In genomic region chr7:3294794-3295193, GRCm38 (mm10) we compare ENCODE assay signal across 28 mouse cellular contexts. TPM values are rescaled to one million over a fixed set of nuclear protein-coding genes. Genes with fewer than 3 reads are reported as not detected.
A peak's percentile ranks its signal among the peaks of the same experiment; 100 is the strongest.
DNase-seq lines count a peak whose midpoint lies in the region; ATAC-seq and TF ChIP-seq lines count a peak whose summit lies in the region.
"Had no signal": no experiment of that assay in that cellular context is flagged by ENCODE, and none has a peak within 500 bp of the region (broad histone marks: within the 10 kb centered on the region; RNA-seq: fewer than 3 reads in every experiment).

No protein-coding gene starts in this region.

- no peak for DNase-seq in heart, postnatal 10 days
- DNase-seq in liver: no peak
- DNase-seq in stomach, postnatal 0 days (ENCODE audit: low spot score): no peak
- no peak for DNase-seq in frontal cortex, postnatal 10 days (ENCODE audit: low spot score in 2 of 2)
- DNase-seq: adrenal gland, postnatal 25 days; cerebellum, adult 9-10 months; forebrain, postnatal 0 days; gastrocnemius, postnatal 36 days; heart, postnatal 14 days; kidney, adult 18-20 months; kidney, postnatal 25 days; layer of hippocampus, adult 9-11 months; lung, adult 18-20 months; lung, postnatal 4 days; retina, postnatal 1 day; thymus, postnatal 25 days had no signal

- H3K4me2 ChIP-seq in heart, embryonic 12.5 days: peak overlapping the region; percentile 18; the same call in 1 of the 2 replicates
- 0 out of 2 replicates have a peak overlapping the region, but pooled peaks have one; percentile 15 for H3K4me2 ChIP-seq in liver, embryonic 16.5 days (ENCODE audit: low read depth, low read length)
- peak overlapping the region; percentile 33 for H3K4me2 ChIP-seq in intestine, embryonic 15.5 days (replicated peaks)
- 0 out of 2 replicates have a peak overlapping the region, but pooled peaks have one; percentile 18 for H3K4me2 ChIP-seq in stomach, postnatal 0 days (replicated peaks; ENCODE audit: low read depth)
- H3K4me2 ChIP-seq: embryonic facial prominence, embryonic 13.5 days; hindbrain, embryonic 15.5 days; midbrain, embryonic 12.5 days had no signal

- peaks cover 68% of the 10 kb centered on the region for H3K4me1 ChIP-seq in heart, embryonic 12.5 days (replicated peaks)
- H3K4me1 ChIP-seq in liver, embryonic 16.5 days (ENCODE audit: control insufficient read depth, low read depth, low read length): peaks cover 4% of the 10 kb centered on the region
- peaks cover 27% of the 10 kb centered on the region for H3K4me1 ChIP-seq in intestine, embryonic 15.5 days (replicated peaks)
- no peaks in the 10 kb centered on the region for H3K4me1 ChIP-seq in stomach, postnatal 0 days (replicated peaks; ENCODE audit: control insufficient read depth, insufficient read depth)

- H3K9ac ChIP-seq in heart, embryonic 12.5 days: no peak overlapping the region
- no peak overlapping the region for H3K9ac ChIP-seq in liver, embryonic 16.5 days (ENCODE audit: low read depth, low read length)
- no peak overlapping the region for H3K9ac ChIP-seq in intestine, embryonic 15.5 days
- H3K9ac ChIP-seq in stomach, postnatal 0 days (ENCODE audit: low read length): no peak overlapping the region
- H3K9ac ChIP-seq: embryonic facial prominence, embryonic 13.5 days; forebrain, postnatal 0 days; hindbrain, embryonic 15.5 days; midbrain, embryonic 12.5 days had no signal

- peaks cover 58% of the 10 kb centered on the region for H3K36me3 ChIP-seq in heart, embryonic 12.5 days
- peaks cover 6% of the 10 kb centered on the region; the same call in 1 of the 2 replicates for H3K36me3 ChIP-seq in liver, embryonic 16.5 days (ENCODE audit: control insufficient read depth, insufficient read depth)
- peaks cover 26% of the 10 kb centered on the region for H3K36me3 ChIP-seq in intestine, embryonic 15.5 days
- H3K36me3 ChIP-seq in stomach, postnatal 0 days (ENCODE audit: control insufficient read depth, insufficient read depth, low read length): peaks cover 22% of the 10 kb centered on the region

- no peak for ATAC-seq in heart, embryonic 12.5 days (ENCODE audit: insufficient number of reproducible peaks, low FRiP score)
- no peak for ATAC-seq in liver, embryonic 16.5 days (ENCODE audit: low read depth)
- no peak for ATAC-seq in intestine, embryonic 15.5 days
- ATAC-seq in stomach, postnatal 0 days (ENCODE audit: low FRiP score, low TSS enrichment): no peak
- no peak for ATAC-seq in erythroblast, adult 5-6 weeks (replicated peaks; ENCODE audit: low FRiP score, poor library complexity, severe bottlenecking)
- ATAC-seq: activated CD4-positive, CD25-positive, alpha-beta regulatory T cell, adult 4 months; forebrain, postnatal 0 days; Patski had no signal

- WGBS in heart, embryonic 12.5 days: 83% methylated on average over 1 of the region's 1 CpGs
- 40% methylated on average over 1 of the region's 1 CpGs for WGBS in liver, embryonic 16.5 days (ENCODE audit: insufficient replicate concordance)
- 79% methylated on average over 1 of the region's 1 CpGs for WGBS in intestine, embryonic 15.5 days
- WGBS in stomach, postnatal 0 days: 76% methylated on average over 1 of the region's 1 CpGs

- intact Hi-C loops in heart, postnatal 10 days (cut with DNase I): no loop called here

- TF ChIP-seq EP300 in stomach, postnatal 0 days (optimal IDR thresholded peaks at IDR 0.05): no peak

- no peak overlapping the region for H3K27ac ChIP-seq in heart, embryonic 12.5 days (ENCODE audit: poor library complexity, severe bottlenecking)
- 0 out of 2 replicates have a peak overlapping the region, but pooled peaks have one; percentile 19 for H3K27ac ChIP-seq in liver, embryonic 16.5 days (ENCODE audit: low read length)
- peak overlapping the region; percentile 56 for H3K27ac ChIP-seq in intestine, embryonic 15.5 days
- no peak overlapping the region for H3K27ac ChIP-seq in stomach, postnatal 0 days (replicated peaks)
- H3K27ac ChIP-seq: embryonic facial prominence, embryonic 13.5 days; hindbrain, embryonic 15.5 days; midbrain, embryonic 12.5 days had no signal

- no peak for TF ChIP-seq CTCF in stomach, postnatal 0 days (IDR thresholded peaks at IDR 0.05; ENCODE audit: low read depth)

- H3K9me3 ChIP-seq in heart, embryonic 12.5 days (replicated peaks): no peaks in the 10 kb centered on the region
- no peaks in the 10 kb centered on the region for H3K9me3 ChIP-seq in liver, embryonic 16.5 days (replicated peaks; ENCODE audit: control insufficient read depth, low read length)
- no peaks in the 10 kb centered on the region for H3K9me3 ChIP-seq in intestine, embryonic 15.5 days
- H3K9me3 ChIP-seq in stomach, postnatal 0 days (ENCODE audit: control insufficient read depth, low read length): no peaks in the 10 kb centered on the region
- H3K9me3 ChIP-seq: embryonic facial prominence, embryonic 13.5 days; hindbrain, embryonic 15.5 days; midbrain, embryonic 12.5 days had no signal

- H3K27me3 ChIP-seq in heart, embryonic 12.5 days (replicated peaks): no peaks in the 10 kb centered on the region
- H3K27me3 ChIP-seq in liver, embryonic 16.5 days (ENCODE audit: control insufficient read depth, insufficient read depth, low read depth, low read length): no peaks in the 10 kb centered on the region
- no peaks in the 10 kb centered on the region for H3K27me3 ChIP-seq in intestine, embryonic 15.5 days (replicated peaks)
- no peaks in the 10 kb centered on the region for H3K27me3 ChIP-seq in stomach, postnatal 0 days (ENCODE audit: control insufficient read depth, insufficient read depth, low read length)
- H3K27me3 ChIP-seq: hindbrain, embryonic 15.5 days; midbrain, embryonic 12.5 days; Patski had no signal

- H3K4me3 ChIP-seq in heart, embryonic 12.5 days: no peak overlapping the region
- no peak overlapping the region for H3K4me3 ChIP-seq in liver, embryonic 16.5 days (ENCODE audit: low read depth, low read length)
- H3K4me3 ChIP-seq in intestine, embryonic 15.5 days (replicated peaks): no peak overlapping the region
- H3K4me3 ChIP-seq in stomach, postnatal 0 days (ENCODE audit: low read depth, low read length): no peak overlapping the region
- H3K4me3 ChIP-seq: embryonic facial prominence, embryonic 13.5 days; hindbrain, embryonic 15.5 days; midbrain, embryonic 12.5 days had no signal

RNA-seq across cellular contexts. Expression of gene Prkcg, which starts 5.8 kb away (rescaled TPM):
- polyA plus RNA-seq in heart, embryonic 12.5 days (2016; fragmentation: Nextera tagmentation; extraction: Ambion mirVana): 0.14 and 0.19 TPM in 2 replicates
- 1 to 10 TPM; 3.4 to 6.9 TPM for total RNA-seq in heart, postnatal 10 days (2021)
- polyA plus RNA-seq in liver, embryonic 16.5 days (2015; fragmentation: Nextera tagmentation; extraction: Ambion mirVana): 0.68 TPM in 1 of 2 replicates, not detected in the other
- polyA plus RNA-seq in intestine, embryonic 15.5 days (2015; fragmentation: Nextera tagmentation; extraction: Ambion mirVana): 0.27 and 0.45 TPM in 2 replicates
- polyA plus RNA-seq in stomach, postnatal 0 days (2015; fragmentation: Nextera tagmentation; extraction: Ambion mirVana): 0.13 and 0.24 TPM in 2 replicates
- not detected in 2 replicates for total RNA-seq in erythroblast, adult 5-6 weeks (2015; ENCODE audit: low replicate concordance)
- total RNA-seq in erythroblast, adult 5-6 weeks (2017; ENCODE audit: low replicate concordance): 0.77 TPM in 1 of 2 replicates, not detected in the other
- polyA plus RNA-seq: activated CD4-positive, CD25-positive, alpha-beta regulatory T cell, adult 4 months had no signal

RNA-seq across cellular contexts. Expression of gene Myadm, which starts 5.9 kb away (rescaled TPM):
- 186 and 202 TPM in 2 replicates for polyA plus RNA-seq in heart, embryonic 12.5 days (2016; fragmentation: Nextera tagmentation; extraction: Ambion mirVana)
- 100 to 1,000 TPM; 266 to 279 TPM for total RNA-seq in heart, postnatal 10 days (2021)
- 41.4 and 55.1 TPM in 2 replicates for polyA plus RNA-seq in liver, embryonic 16.5 days (2015; fragmentation: Nextera tagmentation; extraction: Ambion mirVana)
- 131 and 135 TPM in 2 replicates for polyA plus RNA-seq in intestine, embryonic 15.5 days (2015; fragmentation: Nextera tagmentation; extraction: Ambion mirVana)
- 94.0 and 97.7 TPM in 2 replicates for polyA plus RNA-seq in stomach, postnatal 0 days (2015; fragmentation: Nextera tagmentation; extraction: Ambion mirVana)
- 18.4 and 20.5 TPM in 2 replicates for total RNA-seq in erythroblast, adult 5-6 weeks (2015; ENCODE audit: low replicate concordance)
- total RNA-seq in erythroblast, adult 5-6 weeks (2017; ENCODE audit: low replicate concordance): 4.0 and 7.3 TPM in 2 replicates

RNA-seq across cellular contexts. Expression of gene Cacng7, which starts 38.0 kb away (rescaled TPM):
- 0.17 and 0.32 TPM in 2 replicates for polyA plus RNA-seq in heart, embryonic 12.5 days (2016; fragmentation: Nextera tagmentation; extraction: Ambion mirVana)
- total RNA-seq in heart, postnatal 10 days (2021): 1 to 10 TPM; 7.7 to 9.7 TPM
- not detected in 2 replicates for polyA plus RNA-seq in liver, embryonic 16.5 days (2015; fragmentation: Nextera tagmentation; extraction: Ambion mirVana)
- 1.2 and 1.8 TPM in 2 replicates for polyA plus RNA-seq in intestine, embryonic 15.5 days (2015; fragmentation: Nextera tagmentation; extraction: Ambion mirVana)
- polyA plus RNA-seq in stomach, postnatal 0 days (2015; fragmentation: Nextera tagmentation; extraction: Ambion mirVana): 0.69 and 0.79 TPM in 2 replicates
- not detected in 2 replicates for total RNA-seq in erythroblast, adult 5-6 weeks (2015; ENCODE audit: low replicate concordance)
- total RNA-seq in erythroblast, adult 5-6 weeks (2017; ENCODE audit: low replicate concordance): 0.26 TPM in 1 of 2 replicates, not detected in the other
- polyA plus RNA-seq: activated CD4-positive, CD25-positive, alpha-beta regulatory T cell, adult 4 months had no signal

RNA-seq across cellular contexts. Expression of gene Nlrp12, which starts 45.3 kb away (rescaled TPM):
- not detected in 2 replicates for polyA plus RNA-seq in heart, embryonic 12.5 days (2016; fragmentation: Nextera tagmentation; extraction: Ambion mirVana)
- total RNA-seq in heart, postnatal 10 days (2021): under 1 TPM; 0.07 to 0.10 TPM
- polyA plus RNA-seq in liver, embryonic 16.5 days (2015; fragmentation: Nextera tagmentation; extraction: Ambion mirVana): 0.46 and 0.57 TPM in 2 replicates
- polyA plus RNA-seq in intestine, embryonic 15.5 days (2015; fragmentation: Nextera tagmentation; extraction: Ambion mirVana): not detected in 2 replicates
- 0.01 TPM in 1 of 2 replicates, not detected in the other for polyA plus RNA-seq in stomach, postnatal 0 days (2015; fragmentation: Nextera tagmentation; extraction: Ambion mirVana)
- total RNA-seq in erythroblast, adult 5-6 weeks (2015; ENCODE audit: low replicate concordance): 0.19 and 0.63 TPM in 2 replicates
- total RNA-seq in erythroblast, adult 5-6 weeks (2017; ENCODE audit: low replicate concordance): 1.5 and 2.4 TPM in 2 replicates
- total RNA-seq: adrenal gland, postnatal 25 days; forebrain, postnatal 0 days; gastrocnemius, postnatal 36 days; heart, postnatal 14 days; left cerebral cortex, adult 8-10 months had no signal
- polyA plus RNA-seq: embryonic facial prominence, embryonic 13.5 days; limb, embryonic 11.5 days; midbrain, embryonic 12.5 days; Patski; stomach, embryonic 14.5 days had no signal

Comparison
In these comparisons a context has a peak if more than half of its experiments do, and no peak if none do; other contexts are left out.
1. H3K27ac ChIP-seq: peak in liver, embryonic 16.5 days (single experiment) and intestine, embryonic 15.5 days (single experiment); none in heart, embryonic 12.5 days (single experiment) and stomach, postnatal 0 days (single experiment).
2. Peak in every context shown above with its lines, with median percentiles within 50 percentile points of each other: H3K4me2 ChIP-seq.